ENCODE assay signal across 10 mouse cellular contexts in the genomic region with DNA sequence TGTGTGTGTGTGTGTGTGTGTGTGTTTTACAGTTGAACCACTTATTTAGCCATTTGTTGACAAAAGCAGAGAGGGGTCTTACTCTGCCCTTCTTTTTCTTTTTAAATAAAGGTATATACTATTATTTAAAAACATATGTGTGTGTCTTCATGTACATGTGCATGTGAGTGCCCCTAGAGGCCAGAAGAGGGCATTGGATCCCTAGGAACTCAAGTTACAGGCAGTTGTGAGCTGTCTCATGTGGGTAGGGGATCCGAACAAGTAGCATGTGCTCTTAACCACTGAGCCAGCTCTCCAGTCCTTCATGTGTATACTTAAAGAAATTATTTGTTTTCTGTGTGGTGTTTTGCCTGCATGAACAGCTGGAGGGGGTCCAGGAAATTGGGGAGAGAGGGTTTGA. TPM values are rescaled to one million over a fixed set of nuclear protein-coding genes. Genes with fewer than 3 reads are reported as not detected.
DNase-seq lines count a peak whose midpoint lies in the region; ATAC-seq and TF ChIP-seq lines count a peak whose summit lies in the region.
"Had no signal": no experiment of that assay in that cellular context is flagged by ENCODE, and none has a peak within 500 bp of the region (broad histone marks: within the 10 kb centered on the region; RNA-seq: fewer than 3 reads in every experiment).

No protein-coding gene starts in this region.

- H3K4me2 ChIP-seq in liver, embryonic 14.5 days (ENCODE audit: low read depth): no peak overlapping the region
- H3K4me2 ChIP-seq in liver, embryonic 11.5 days: no peak overlapping the region
- H3K4me2 ChIP-seq: neural tube, embryonic 13.5 days had no signal

- intact Hi-C loops in heart, postnatal 25 days (cut with DNase I): loop anchor here (5.0 kb wide), 1 partner anchor 223 kb away; no protein-coding TSS in a partner anchor

- no peak overlapping the region for H3K4me3 ChIP-seq in liver, embryonic 14.5 days (ENCODE audit: insufficient read depth in 1 of 2, low read depth in 2 of 2, low read length in 2 of 2)
- no peak overlapping the region for H3K4me3 ChIP-seq in liver, embryonic 11.5 days (ENCODE audit: low read depth, low read length)
- no peak overlapping the region for H3K4me3 ChIP-seq in MEL (ENCODE audit: control insufficient read depth in 1 of 2, insufficient read depth in 1 of 2, low read depth in 2 of 2, low read length in 2 of 2)
- H3K4me3 ChIP-seq: neural tube, embryonic 13.5 days had no signal

- no peak; the same call in none of the 2 replicates for TF ChIP-seq RAD21 in MEL (IDR thresholded peaks at IDR 0.05; ENCODE audit: low read depth, low read length)

- TF ChIP-seq POLR2A in MEL (IDR thresholded peaks at IDR 0.05; ENCODE audit: control insufficient read depth in 1 of 2, insufficient read depth in 1 of 2, low read depth in 1 of 2, low read length in 2 of 2, poor library complexity in 1 of 2): no peak

- no peaks in the 10 kb centered on the region for H3K9me3 ChIP-seq in liver, embryonic 14.5 days (ENCODE audit: control insufficient read depth, low read length)
- H3K9me3 ChIP-seq in liver, embryonic 11.5 days (ENCODE audit: control insufficient read depth, low read length): no peaks in the 10 kb centered on the region
- H3K9me3 ChIP-seq in MEL (replicated peaks; ENCODE audit: insufficient read depth, low read length): no peaks in the 10 kb centered on the region
- H3K9me3 ChIP-seq: neural tube, embryonic 13.5 days had no signal

- no peaks in the 10 kb centered on the region for H3K36me3 ChIP-seq in liver, embryonic 14.5 days (replicated peaks; ENCODE audit: control insufficient read depth, insufficient read depth, low read depth)
- no peaks in the 10 kb centered on the region for H3K36me3 ChIP-seq in liver, embryonic 11.5 days (ENCODE audit: control insufficient read depth, insufficient read depth, low read length)
- H3K36me3 ChIP-seq in MEL (ENCODE audit: control insufficient read depth in 1 of 2, insufficient read depth in 2 of 2, low read length in 2 of 2): no peaks in the 10 kb centered on the region
- H3K36me3 ChIP-seq: neural tube, embryonic 13.5 days had no signal

- H3K4me1 ChIP-seq in liver, embryonic 14.5 days (replicated peaks; ENCODE audit: control insufficient read depth in 2 of 2, insufficient read depth in 2 of 2, low read length in 1 of 2): no peaks in the 10 kb centered on the region
- H3K4me1 ChIP-seq in liver, embryonic 11.5 days (replicated peaks; ENCODE audit: control insufficient read depth, insufficient read depth, low read length): no peaks in the 10 kb centered on the region
- H3K4me1 ChIP-seq in MEL (ENCODE audit: control insufficient read depth in 1 of 2, insufficient read depth in 2 of 2, low read length in 2 of 2): no peaks in the 10 kb centered on the region

- H3K27me3 ChIP-seq in liver, embryonic 14.5 days (ENCODE audit: control insufficient read depth, insufficient read depth, low read length): no peaks in the 10 kb centered on the region
- H3K27me3 ChIP-seq in liver, embryonic 11.5 days (replicated peaks; ENCODE audit: control insufficient read depth, insufficient read depth, low read length): no peaks in the 10 kb centered on the region
- peaks cover 0 to 3% of the 10 kb centered on the region in 2 experiments; a peak in 2 of 4 replicates for H3K27me3 ChIP-seq in MEL (ENCODE audit: control insufficient read depth in 1 of 2, insufficient read depth in 2 of 2, low read length in 2 of 2)
- H3K27me3 ChIP-seq: neural tube, embryonic 13.5 days had no signal

- DNase-seq in embryo, embryonic 10 days (ENCODE audit: low spot score): peak; percentile 30
- no peak for DNase-seq in embryo, embryonic 9.5 days (ENCODE audit: extremely low spot score)
- no peak for DNase-seq in liver, embryonic 14.5 days (ENCODE audit: low read depth in 3 of 3, low spot score in 3 of 3)
- no peak for DNase-seq in liver, embryonic 11.5 days (ENCODE audit: low spot score)
- peak; percentile 65 for DNase-seq in MEL (ENCODE audit: low read depth, low spot score)
- peak; percentile 27 for DNase-seq in induced T-regulatory cell, adult 2 months (ENCODE audit: low read depth)
- no peak for DNase-seq in right cerebral cortex, adult 2 months (ENCODE audit: low spot score in 2 of 2)
- no peak for DNase-seq in heart, postnatal 25 days (ENCODE audit: low spot score)
- DNase-seq: lung, postnatal 14 days had no signal

- peak; percentile 41 for TF ChIP-seq CTCF in liver, embryonic 14.5 days (IDR thresholded peaks at IDR 0.05; ENCODE audit: low read depth)
- TF ChIP-seq CTCF in MEL (IDR thresholded peaks at IDR 0.05 in 2 of 3, conservative IDR thresholded peaks at IDR 0.05 in 1 of 3; ENCODE audit: control insufficient read depth in 1 of 3, insufficient read depth in 1 of 3, low read depth in 2 of 3, low read length in 3 of 3, poor library complexity in 1 of 3, severe bottlenecking in 1 of 3): peak; percentile 36 to 58 (median 52)

- no peak overlapping the region for H3K27ac ChIP-seq in liver, embryonic 14.5 days
- no peak overlapping the region for H3K27ac ChIP-seq in liver, embryonic 11.5 days (ENCODE audit: low read depth, low read length)
- H3K27ac ChIP-seq in MEL (ENCODE audit: control insufficient read depth, low read depth, low read length): no peak overlapping the region

- WGBS in liver, embryonic 14.5 days (ENCODE audit: insufficient replicate concordance): 35% methylated on average over 1 of the region's 1 CpGs
- 66% methylated on average over 1 of the region's 1 CpGs for WGBS in liver, embryonic 11.5 days

- no peak overlapping the region for H3K9ac ChIP-seq in liver, embryonic 14.5 days (replicated peaks)
- H3K9ac ChIP-seq in liver, embryonic 11.5 days (ENCODE audit: low read depth, low read length): no peak overlapping the region
- no peak overlapping the region for H3K9ac ChIP-seq in MEL (ENCODE audit: control insufficient read depth, low read depth, low read length, poor library complexity, severe bottlenecking)
- H3K9ac ChIP-seq: neural tube, embryonic 13.5 days had no signal

- ATAC-seq in liver, embryonic 14.5 days (ENCODE audit: insufficient read depth): no peak
- no peak for ATAC-seq in liver, embryonic 11.5 days (replicated peaks; ENCODE audit: low FRiP score)

- no peak for TF ChIP-seq EP300 in liver, embryonic 14.5 days (IDR thresholded peaks at IDR 0.05; ENCODE audit: low read depth)
- TF ChIP-seq EP300 in MEL (IDR thresholded peaks at IDR 0.05; ENCODE audit: low read depth in 1 of 2, low read length in 2 of 2): no peak

- no peaks in the 10 kb centered on the region for H3K79me2 ChIP-seq in MEL (ENCODE audit: control insufficient read depth, insufficient read depth, low read length, poor library complexity)

TF ChIP-seq in MEL, 35 proteins besides CTCF, POLR2A, EP300 and RAD21:
- TF ChIP-seq BHLHE40 (IDR thresholded peaks at IDR 0.05; ENCODE audit: borderline replicate concordance, low read depth, low read length) (no peak), CHD1 (IDR thresholded peaks at IDR 0.05; ENCODE audit: low read depth, low read length) (no peak), SMC3 (IDR thresholded peaks at IDR 0.05; ENCODE audit: low read depth, low read length) (0 out of 2 replicates have a peak, but pooled peaks have one; percentile 6), MYC (IDR thresholded peaks at IDR 0.05; ENCODE audit: low read depth, low read length) (peak; percentile 50; the same call in 1 of the 2 replicates), GABPA (IDR thresholded peaks at IDR 0.05; ENCODE audit: low read depth, low read length) (no peak)

RNA-seq across cellular contexts. Expression of a gene that starts 7.0 kb away (rescaled TPM):
- polyA plus RNA-seq in liver, embryonic 14.5 days (2012; rRNA removed): 16.0 and 17.0 TPM in 2 replicates
- polyA plus RNA-seq in liver, embryonic 14.5 days (2014; fragmentation: Nextera tagmentation; extraction: Ambion mirVana): 27.3 and 31.7 TPM in 2 replicates
- 70.3 and 73.4 TPM in 2 replicates for polyA plus RNA-seq in liver, embryonic 11.5 days (2014; fragmentation: Nextera tagmentation; extraction: Ambion mirVana)
- 63.5 and 80.5 TPM in 2 replicates for total RNA-seq in MEL (2012; rRNA removed)
- 10 to 100 TPM in 1 of 2 experiments, not detected in 1; 87.4 TPM for polyA plus RNA-seq in MEL (2012; ENCODE audit: insufficient read depth in 1 of 2, insufficient read length in 2 of 2, low read depth in 1 of 2, low replicate concordance in 2 of 2, missing spikeins in 1 of 2)
- 10 to 100 TPM; 10.1 to 10.5 TPM for total RNA-seq in heart, postnatal 25 days (2021)

Comparison
In these comparisons a context has a peak if more than half of its experiments do, and no peak if none do; other contexts are left out.
1. DNase-seq: peak in embryo, embryonic 10 days (single experiment), MEL (single experiment) and induced T-regulatory cell, adult 2 months (single experiment); none in embryo, embryonic 9.5 days (single experiment), liver, embryonic 14.5 days (0 of 3), liver, embryonic 11.5 days (single experiment), right cerebral cortex, adult 2 months (0 of 2) and heart, postnatal 25 days (single experiment).